Mouse (Mus musculus) heart, adult 11 months (tissue): ENCODE data around the gene Pmp22.
A peak's percentile ranks its signal among the peaks of the same experiment; 100 is the strongest.

Experiments
- DNase-seq: peaks from one replicate; pipeline ENCODE4 v3.0.0; 2022

The Pmp22 gene

DNA sequence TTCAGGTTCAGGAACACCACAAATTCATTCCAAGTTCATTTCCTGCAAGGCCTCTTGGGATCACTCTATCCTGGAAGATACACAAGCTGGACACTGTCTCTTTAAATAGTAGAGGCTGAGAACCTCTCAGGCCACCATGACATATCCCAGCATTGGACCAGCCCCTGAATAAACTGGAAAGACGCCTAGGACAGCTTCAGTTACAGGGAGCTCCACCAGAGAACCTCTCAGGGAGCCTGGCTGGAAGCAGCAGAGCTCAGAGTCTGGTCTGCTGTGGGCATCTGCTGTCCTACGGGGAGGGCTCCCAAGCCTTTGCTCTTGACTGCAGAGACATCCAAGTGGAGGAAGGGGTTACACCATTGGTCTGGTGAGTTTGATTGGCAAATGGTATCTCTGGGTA lies at the start of gene Pmp22:
Gene Pmp22, plus strand, starts transcription at position 199 of the 400 bp plus-strand sequence.
- DNase-seq = peak; percentile 98

DNA sequence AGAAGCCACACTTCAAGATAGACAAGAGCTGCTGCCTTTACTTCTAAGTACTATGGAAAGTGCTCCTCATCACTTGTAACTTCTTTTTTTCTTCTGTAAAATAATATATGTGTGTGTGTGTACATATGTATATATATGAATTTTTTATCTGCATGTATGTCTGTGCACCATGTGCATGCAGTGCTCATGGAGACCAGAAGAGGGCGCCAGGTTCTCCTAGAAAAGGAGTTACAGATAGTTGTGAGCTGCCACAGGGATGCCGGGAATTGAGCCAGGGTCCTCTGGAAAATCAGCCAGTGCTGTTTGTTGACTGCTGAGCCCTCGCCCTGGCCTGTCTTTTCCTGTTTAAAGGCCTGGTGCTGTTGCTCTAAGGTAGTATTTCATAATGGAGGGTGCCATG lies 44.2 kb upstream of the Pmp22 start:
- DNase-seq = no peak

DNA sequence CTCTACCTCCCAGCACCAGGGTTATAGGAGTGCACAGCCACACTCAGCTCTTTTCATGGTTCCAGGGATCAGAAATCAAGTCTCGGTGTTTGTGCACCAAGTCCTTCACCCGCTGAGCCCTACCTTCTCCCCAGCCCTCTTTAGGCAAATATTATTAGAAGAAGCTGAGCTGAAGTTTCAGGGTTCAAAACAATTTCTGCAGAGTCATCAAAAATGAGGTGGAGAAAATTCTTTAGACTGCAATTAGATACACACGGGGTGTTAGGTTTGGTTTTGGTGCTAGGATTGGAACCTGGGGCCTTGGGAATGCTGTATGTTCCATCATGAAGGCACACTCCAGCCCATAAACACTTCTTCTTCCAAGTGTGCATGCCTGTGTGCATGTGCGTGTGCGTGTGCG lies 40.1 kb upstream of the Pmp22 start:
- DNase-seq = no peak

DNA sequence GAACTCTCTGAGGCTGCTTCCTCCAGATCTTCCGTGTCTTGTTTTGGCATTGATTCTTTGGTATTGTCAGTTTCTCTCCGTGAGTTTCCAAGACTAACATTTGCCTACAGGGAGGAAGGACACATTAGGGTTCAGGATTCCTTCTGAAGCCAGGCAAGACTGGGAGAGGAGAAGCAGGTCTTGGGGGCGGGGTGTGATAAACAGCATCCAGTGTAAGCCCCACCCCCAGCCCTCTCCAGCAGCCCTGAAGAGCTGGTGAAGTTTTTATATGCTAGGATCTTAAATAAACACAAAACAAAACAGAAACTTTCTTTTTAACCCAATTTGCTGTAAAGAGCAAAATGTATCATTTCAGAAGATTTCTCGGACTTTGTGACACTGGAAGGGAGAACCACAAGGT lies 38.6 kb upstream of the Pmp22 start:
- DNase-seq = peak; percentile 80

DNA sequence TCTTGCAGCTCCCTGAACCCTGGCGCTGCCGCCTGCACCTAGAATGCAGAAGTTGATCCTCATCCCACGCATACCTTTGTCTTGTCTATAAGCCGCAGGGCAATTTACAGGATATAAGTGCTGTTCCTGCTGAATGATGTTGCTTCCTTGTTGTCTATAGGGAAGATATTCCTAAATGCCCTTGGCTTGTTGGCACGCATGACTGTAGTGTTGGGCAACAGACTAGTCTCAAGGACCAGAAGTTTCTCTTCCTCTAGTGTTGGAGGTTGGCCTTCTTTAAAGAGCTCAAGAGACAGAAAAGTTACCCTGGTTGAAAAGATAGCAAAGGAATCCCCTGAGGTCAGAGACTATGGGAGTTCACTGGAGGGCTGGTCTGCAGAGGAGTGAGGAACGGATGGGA lies 37.8 kb upstream of the Pmp22 start:
- DNase-seq = peak; percentile 83

DNA sequence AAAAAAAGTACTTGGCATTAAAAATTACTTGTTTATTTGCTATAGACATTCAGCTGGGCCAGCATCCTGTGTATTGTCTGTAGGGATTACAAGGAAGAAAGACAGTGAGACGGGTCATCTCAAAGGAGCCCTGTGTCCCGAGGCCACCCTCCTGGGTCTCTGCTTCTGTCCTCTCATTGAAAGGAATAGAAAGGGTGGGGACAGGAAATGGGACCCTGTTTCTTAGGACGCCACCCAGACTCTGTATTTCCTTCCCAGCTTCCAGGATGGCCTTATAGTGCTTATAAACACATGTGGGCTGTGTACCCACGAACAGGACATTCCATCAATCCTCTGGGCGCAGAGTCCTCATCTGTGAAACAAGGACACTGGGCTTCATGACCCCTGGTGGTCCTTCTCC lies 36.5 kb upstream of the Pmp22 start:
- DNase-seq = peak; percentile 64

DNA sequence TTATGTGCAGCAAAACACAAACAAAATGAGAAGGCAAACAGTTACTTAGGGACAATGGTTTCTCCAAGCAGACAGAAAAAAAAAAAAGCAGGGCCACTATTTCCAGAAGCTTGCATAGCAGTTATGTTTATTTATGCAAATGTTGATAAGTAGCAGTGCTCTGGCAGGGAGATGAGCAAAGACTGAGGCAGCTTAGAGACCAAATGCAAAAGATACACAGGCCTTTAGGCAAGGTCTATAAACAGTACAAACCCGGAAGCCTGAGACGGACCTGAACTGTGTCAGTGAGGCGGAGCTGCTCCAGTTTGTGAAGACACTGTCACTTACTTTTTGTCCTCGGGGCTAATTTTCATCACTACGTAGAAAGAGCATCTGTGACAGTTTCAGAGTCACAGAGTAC lies 35.2 kb upstream of the Pmp22 start:
- DNase-seq = peak; percentile 79

DNA sequence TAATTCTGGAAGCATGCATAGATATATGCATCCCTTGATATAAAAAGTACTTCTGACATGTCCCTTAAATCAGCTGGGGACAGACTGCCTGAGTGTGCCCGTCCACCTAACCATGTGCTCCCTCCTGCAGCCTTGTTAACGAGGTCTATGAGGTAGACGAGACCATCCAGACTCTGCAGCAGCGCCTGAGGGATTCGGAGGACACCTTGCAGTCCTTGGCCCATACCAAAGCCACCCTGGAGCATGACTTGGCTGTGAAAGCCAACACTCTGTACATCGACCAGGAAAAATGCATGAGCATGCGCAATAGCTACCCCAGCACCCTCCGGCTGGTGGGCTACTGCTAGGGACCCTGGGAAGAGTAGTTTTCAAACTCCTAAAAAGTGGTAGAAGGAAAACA lies 34.3 kb upstream of the Pmp22 start:
- DNase-seq = peak; percentile 63

DNA sequence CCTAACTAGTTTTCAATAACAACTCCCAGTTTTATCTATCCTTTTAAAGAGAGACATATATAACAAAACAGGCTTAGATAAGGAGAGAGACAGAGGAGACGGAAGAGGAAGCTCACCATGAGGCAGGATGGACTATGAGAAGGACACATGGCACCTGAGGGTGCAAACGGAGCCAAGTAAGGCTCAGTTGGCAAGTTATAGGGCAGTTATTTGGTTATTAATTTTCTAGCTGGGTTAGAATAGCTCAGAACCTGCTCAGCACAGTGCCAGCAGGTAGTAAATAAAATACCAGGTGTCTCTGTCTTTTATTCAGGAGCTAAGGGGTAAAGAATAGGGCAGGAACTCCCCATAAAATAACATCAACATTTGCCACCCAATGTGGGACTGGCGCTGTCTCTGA lies 30.8 kb upstream of the Pmp22 start:
- peak; percentile 4 for DNase-seq

DNA sequence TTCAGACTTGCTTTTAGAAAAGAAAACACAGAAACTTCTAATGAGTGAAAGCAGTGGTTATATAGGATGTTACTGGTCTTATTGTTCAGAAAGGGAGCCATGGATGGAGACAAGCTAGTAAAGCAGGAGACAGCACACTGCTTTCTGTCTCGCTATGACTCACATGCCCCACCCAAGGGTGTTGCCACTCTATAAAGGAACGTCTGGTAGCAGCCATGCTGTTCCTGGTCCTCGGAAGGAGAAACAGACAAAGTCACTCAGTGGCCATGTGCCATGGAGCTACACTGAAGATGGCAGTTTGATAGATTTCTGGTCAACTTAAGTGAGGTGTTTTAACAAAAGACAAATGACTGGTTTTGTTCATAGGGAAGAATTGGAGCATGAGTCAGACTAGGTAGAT lies 29.4 kb upstream of the Pmp22 start:
- no peak for DNase-seq

DNA sequence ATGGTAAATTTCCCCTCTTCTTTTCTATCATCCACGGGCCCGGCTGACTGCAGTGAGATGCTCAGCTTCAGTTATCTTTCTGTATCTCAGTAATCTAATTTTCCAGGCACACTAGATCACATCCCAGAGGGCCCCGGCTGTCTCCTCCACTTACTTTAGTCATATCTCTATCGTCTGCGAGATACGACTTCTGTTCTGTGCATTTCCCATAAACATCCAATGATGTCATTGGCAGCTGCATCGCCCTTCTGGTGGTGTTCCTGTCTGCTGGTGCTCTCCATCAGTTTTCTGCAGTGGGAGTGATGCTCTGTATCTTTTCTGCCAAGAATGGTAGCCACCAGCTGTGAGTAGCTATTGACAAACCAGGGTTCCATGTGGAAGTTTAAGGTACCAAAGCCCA lies 25.5 kb upstream of the Pmp22 start:
- peak; percentile 84 for DNase-seq

DNA sequence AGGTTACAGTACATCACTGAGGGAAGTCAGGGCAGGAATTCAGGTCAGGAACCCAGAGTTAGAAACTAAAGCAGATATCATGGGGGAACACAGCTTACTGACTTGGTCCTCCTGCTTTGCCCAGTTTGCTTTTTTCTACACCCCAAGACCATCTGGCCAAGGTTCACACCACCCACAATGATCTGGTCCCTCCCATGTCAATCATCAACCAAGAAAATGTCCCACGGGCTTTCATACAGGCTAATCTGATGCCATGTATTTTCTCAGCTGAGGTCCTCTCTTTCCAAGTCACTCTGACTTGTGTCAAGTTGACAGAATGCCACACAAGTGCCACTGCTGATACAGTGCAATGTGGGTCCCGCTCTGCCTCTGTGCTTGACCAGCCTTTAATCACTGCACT lies 24.8 kb upstream of the Pmp22 start:
- peak; percentile 72 for DNase-seq

DNA sequence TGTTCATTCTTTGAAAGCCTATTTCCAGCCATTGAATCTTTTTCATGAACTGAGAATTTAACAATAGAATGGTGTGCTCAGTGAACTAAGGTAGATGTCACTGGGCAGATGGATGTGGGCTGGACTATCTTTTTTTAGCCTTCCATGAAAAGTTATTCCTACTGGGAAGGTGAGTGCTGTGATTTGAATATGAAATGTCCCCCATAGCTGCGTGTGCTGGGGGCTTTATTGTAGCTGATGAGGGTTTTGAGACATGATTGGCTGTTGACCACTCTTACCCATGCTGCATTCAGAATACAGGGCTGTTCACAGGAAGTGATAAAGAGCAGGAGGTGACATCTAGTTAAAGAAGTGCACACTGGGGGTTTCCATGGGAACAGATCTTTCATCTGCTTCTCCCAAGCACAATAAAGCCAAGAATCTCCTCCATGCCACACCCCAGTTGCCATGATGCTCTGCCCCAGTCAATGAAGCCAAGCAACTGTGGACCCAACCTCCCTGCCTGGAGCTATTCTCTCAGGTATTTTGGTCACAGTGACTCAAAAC lies 19.5 kb upstream of the Pmp22 start:
- DNase-seq = peak; percentile 56

DNA sequence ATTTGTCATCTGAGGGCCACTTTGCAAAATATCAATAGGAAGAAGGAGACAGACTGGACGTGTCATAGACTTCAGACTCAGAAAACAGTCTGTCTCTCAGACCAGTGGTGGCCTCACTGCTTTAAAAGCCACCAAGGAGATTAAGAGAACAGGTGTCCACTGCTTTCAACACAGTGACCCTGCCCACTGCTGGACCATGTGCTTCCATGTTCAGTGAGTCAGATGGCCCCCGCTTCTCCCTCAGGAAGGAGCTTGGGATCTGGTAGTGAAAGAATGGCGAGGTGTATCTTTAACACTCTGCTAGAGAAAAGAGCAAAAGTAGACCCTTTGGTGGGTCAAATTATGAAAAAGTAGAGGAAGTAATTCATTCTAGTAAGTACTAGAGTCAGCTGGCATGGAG lies 18.5 kb upstream of the Pmp22 start:
- peak; percentile 82 for DNase-seq

DNA sequence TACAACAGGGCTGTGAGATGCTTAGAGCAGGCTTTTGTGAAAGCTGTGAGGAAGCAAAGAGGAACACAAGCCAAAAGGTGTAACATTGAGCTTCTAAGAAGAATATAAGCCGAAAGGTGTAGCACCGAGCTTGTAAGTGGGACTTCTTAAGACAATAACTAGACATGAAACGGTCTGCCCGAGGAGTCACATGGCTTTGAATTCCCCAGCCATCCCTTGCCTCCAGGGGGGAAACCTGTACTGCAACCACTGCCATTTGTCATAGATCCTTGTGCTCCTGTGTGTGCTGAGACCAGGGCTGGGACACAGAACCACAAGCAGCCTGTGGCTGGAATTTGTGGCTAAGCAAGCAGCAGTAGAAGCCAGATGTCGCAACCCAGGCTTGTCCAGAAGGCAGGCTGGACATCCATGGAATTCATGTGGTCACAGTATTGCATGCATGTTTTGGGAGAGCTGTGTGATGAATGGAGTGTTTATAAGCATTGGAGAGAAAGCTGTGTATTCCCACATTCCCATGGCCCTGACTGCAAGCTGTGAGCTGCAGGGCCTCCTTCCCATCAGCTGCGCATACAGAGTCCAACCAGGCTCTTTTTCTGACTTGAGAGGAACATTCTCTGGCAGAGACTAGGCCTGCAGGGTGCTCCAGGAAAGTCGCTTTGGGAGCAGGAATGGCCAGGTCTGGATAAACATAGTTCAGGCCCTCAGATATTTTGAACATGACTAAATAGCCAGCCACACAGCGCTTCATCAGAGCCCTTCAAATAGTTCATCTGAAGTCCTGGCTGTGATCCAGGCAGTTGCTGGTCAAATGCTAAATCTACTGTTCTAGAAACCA lies 13.8 kb upstream of the Pmp22 start:
- DNase-seq = peak; percentile 99

DNA sequence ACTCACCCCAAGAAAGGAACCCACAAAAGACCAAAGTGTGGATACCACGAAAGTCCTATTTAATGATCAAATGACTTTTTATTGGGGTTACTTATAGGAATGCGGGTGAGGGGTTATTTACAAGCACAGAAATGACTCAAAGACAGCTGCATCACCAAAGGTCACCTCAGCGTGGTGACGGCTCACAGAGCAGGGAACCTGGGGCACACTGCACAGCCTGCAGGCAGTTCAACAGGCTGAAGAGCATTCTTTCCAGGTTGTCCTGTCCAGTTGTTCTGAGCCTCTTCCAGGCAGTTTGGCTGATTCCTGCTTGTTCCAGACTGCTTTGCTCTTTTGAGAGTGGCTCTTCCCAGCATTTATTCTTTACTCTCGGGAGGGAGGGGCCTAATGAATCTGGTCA lies 12.1 kb upstream of the Pmp22 start:
- DNase-seq = peak; percentile 53

DNA sequence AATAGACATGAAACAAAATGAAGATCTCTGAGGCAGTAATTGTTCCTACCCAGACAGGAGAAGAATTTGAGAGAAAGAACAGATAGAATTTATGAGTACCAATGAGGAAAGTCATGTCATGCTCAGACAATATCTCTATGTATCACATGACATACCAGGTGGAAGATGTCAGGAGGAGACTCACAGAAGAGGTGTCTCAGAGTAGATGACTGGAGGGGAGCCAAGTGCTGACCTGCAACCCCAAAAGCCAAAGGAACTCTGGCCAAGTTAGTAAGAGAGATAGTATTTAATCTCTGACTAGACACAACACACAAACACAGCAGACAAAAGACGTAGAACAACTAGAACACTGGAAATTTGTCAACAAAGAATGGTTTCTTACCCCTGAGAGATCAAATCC lies 11.5 kb upstream of the Pmp22 start:
- DNase-seq = peak; percentile 0

DNA sequence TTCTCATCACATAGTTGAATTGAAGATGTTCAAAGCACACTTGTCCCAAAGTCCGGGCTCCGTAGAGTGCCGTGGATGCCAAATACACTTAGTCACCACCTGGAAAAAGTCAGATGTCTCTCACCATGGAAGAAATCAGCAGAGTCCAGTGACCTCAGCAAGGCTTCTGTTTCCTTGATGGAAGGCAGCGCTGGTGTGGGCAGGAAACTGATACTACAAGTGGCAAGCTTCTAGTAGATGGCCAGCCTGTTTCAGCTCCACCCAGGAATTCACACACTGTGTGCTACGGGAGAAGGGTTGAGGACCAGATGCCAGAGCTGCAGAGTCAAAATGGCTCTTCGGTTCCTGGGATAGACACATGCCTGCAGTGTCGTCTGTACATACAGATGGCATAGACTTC lies 9.0 kb upstream of the Pmp22 start:
- peak; percentile 95 for DNase-seq

DNA sequence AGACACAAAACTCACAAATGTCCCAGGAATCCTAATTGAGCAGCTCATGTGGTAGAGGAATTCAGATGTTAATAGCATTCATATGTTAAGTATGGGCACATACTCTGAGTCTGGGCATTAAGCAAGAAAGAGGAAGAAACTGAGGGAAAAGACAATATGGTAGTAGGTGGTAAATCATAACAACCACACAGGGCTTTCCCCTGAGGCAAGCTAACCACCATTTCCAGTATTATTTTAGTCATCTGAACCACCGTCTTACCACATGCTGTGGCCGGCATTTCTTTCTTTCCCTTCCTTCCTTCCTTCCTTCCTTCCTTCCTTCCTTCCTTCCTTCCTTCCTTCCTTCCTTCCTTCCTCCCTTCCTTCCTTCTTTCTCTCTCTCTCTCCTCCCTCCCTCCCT lies 6.5 kb upstream of the Pmp22 start:
- DNase-seq = no peak

DNA sequence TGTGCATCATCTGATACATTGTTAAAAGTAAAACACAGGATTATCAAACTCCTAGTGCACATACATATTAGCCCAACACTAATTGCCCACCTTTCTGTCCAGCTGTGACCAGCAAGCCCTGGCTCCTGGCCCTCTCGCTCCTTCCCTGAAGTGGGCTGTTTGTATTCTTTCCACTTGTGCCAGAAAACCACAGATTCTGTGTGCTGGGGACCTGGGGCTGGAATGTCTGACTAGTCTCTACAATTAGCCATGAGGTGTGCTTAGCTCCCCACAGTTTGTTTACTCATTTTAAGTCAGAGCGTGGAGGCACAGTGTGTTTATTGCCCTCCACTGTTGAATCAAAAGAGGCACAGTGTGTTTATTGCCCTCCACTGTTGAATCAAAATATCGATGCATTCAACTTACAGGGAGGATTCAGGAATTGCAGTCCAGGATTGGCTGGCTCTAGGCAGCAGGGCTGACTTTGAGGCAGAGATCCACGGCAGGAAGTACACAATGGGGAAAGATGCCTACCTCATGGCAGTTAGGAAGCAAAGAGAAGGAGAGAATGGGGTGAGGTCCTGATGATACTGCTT lies 5.9 kb upstream of the Pmp22 start:
- DNase-seq = peak; percentile 70

DNA sequence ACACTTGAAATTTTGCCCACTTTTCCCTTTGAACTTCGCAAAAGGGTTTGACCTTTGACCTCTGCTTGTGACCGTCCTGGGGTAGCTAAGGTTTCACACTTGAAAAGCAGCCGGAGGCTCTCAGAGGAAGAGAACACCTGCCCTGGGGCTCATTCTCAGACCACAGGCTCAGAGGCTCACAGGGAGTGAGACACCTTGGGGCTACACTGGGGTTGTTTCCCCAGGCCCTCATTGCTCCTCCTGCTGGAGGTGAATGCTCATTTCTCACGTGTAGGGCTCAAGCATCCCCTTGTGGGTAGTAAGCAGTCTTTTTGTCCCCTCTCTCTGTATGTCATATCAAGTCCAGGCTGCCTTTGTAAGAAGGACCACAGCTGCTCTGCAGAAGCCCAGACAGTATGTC lies 4.5 kb upstream of the Pmp22 start:
- peak; percentile 83 for DNase-seq

DNA sequence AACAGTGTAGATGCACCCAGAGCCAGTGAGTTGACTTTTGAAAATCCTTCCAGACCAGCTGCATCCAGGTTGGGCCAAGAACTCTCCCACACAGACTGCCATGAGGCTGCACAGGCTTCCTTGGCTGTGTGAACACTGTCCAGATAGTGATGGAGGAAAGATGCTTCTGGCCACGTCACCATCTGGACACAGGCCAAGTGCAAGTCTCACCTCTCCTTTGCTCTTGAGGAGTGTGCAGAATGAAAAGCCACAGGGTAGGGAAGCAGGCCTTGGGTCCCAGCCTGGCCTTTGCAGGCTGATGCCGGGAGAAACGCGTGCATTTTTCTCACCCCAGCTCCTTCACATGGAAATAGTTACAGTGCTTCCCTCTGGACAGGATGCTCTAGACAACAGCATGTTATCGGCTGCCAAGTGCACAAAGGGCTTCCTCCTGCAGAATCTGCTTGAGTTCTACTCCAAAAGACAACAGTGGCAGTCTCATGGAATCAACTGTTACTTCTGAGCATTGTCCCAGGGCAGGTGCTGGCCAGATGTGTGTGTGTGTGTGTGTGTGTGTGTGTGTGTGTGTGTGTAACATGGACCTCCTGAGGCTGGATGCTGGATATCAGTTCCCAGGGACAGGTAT lies 2.8 kb upstream of the Pmp22 start:
- DNase-seq = peak; percentile 98

DNA sequence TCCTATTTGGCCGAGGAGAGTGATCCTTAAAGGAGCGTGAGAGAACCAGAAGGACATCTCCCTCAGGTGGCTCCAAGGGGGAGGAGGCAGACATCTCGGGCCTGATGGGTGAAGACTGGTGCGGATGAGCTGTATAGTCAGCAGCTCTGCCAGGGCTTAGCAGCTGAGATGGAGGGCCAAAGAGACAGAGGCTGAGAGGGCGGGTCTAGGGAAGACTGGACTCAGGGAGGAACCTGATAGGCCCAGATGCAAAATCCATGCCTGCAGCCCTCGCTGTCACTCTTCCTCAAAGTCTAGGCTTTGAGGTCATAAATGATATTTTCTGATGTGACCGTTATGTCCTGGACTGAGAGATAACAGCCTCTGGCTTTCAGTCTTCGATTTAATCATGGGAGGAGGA lies 1.8 kb upstream of the Pmp22 start:
- DNase-seq = peak; percentile 89

DNA sequence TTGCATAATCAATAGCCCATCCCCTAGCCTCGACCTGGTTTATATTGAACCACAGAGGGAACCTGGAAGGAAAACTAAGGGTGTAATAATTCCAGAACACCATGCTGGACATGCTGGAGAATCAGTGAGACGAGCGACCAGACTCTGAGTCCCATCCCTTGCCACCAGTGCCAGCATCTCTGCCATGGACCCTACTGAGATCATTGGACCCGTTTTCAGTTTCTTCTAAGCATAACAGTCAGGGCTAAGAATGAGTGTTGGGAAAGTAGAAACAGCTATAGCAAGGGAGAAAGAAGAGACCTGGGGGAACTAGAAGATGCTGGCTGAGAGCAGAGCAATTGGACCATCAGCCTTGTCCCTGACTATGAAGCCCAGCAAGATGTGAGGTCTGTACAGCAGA lies 1.3 kb upstream of the Pmp22 start:
- DNase-seq = peak; percentile 78
